Comparison of ENCODE assay signal across 16 mouse cellular contexts in genomic region chr11:120916477-120916876, GRCm38 (mm10). TPM values are rescaled to one million over a fixed set of nuclear protein-coding genes. Genes with fewer than 3 reads are reported as not detected.
DNase-seq lines count a peak whose midpoint lies in the region; ATAC-seq and TF ChIP-seq lines count a peak whose summit lies in the region.
"Had no signal": no experiment of that assay in that cellular context is flagged by ENCODE, and none has a peak within 500 bp of the region (broad histone marks: within the 10 kb centered on the region; RNA-seq: fewer than 3 reads in every experiment).

No protein-coding gene starts in this region.

- H3K4me2 ChIP-seq in limb, embryonic 14.5 days (replicated peaks; ENCODE audit: low read depth, low read length, severe bottlenecking), result no peak overlapping the region
- H3K4me2 ChIP-seq: neural tube, embryonic 12.5 days; stomach, embryonic 15.5 days had no signal

- H3K27ac ChIP-seq in limb, embryonic 14.5 days (replicated peaks; ENCODE audit: low read depth, low read length), result no peak overlapping the region
- no peak overlapping the region for H3K27ac ChIP-seq in limb, embryonic 10.5 days
- H3K27ac ChIP-seq in thymus, adult 2 months (ENCODE audit: control insufficient read depth, insufficient read depth, low read length), result peak overlapping the region; percentile 80
- H3K27ac ChIP-seq: neural tube, embryonic 12.5 days; stomach, embryonic 15.5 days had no signal

- H3K4me3 ChIP-seq in limb, embryonic 14.5 days (replicated peaks; ENCODE audit: low read length), result no peak overlapping the region
- no peak overlapping the region for H3K4me3 ChIP-seq in limb, embryonic 10.5 days
- H3K4me3 ChIP-seq in thymus, adult 2 months (ENCODE audit: control insufficient read depth, insufficient read depth, low read length), result no peak overlapping the region
- H3K4me3 ChIP-seq: megakaryocyte, embryonic 14.5 days; neural tube, embryonic 12.5 days; stomach, embryonic 15.5 days had no signal

- no peak for TF ChIP-seq CTCF in thymus, adult 2 months (IDR thresholded peaks at IDR 0.05; ENCODE audit: borderline replicate concordance, control insufficient read depth, extremely low read depth, insufficient read depth, low read length, poor library complexity)

- H3K36me3 ChIP-seq in limb, embryonic 14.5 days (ENCODE audit: control insufficient read depth, insufficient read depth, low read length), result peaks cover 28% of the 10 kb centered on the region; the same call in 1 of the 2 replicates
- H3K36me3 ChIP-seq in limb, embryonic 10.5 days, result peaks cover 76% of the 10 kb centered on the region
- no peaks in the 10 kb centered on the region for H3K36me3 ChIP-seq in thymus, adult 2 months (ENCODE audit: control insufficient read depth, insufficient read depth, low read length)

- peak; percentile 6 for DNase-seq in limb, embryonic 14.5 days (ENCODE audit: low spot score)
- no peak for DNase-seq in limb, embryonic 10.5 days (ENCODE audit: low spot score)
- peak; percentile 69 for DNase-seq in ES-CJ7 (ENCODE audit: low read depth, low spot score)
- DNase-seq in forelimb bud, embryonic 11.5 days (ENCODE audit: low read depth, low spot score), result peak; percentile 18
- peak; percentile 25 for DNase-seq in thymus, adult 2 months
- no peak for DNase-seq in cerebellum, adult 8-10 months
- no peak for DNase-seq in layer of hippocampus, postnatal 25 days (ENCODE audit: extremely low spot score in 1 of 2, low spot score in 1 of 2)
- DNase-seq in cerebellum, adult 11-12 months, result no peak
- DNase-seq: adrenal gland, postnatal 25 days; cerebellum, postnatal 25 days; gastrocnemius, postnatal 14 days; kidney, adult 2 months had no signal

- H3K4me1 ChIP-seq in limb, embryonic 14.5 days (ENCODE audit: control insufficient read depth, insufficient read depth, low read length), result no peaks in the 10 kb centered on the region
- H3K4me1 ChIP-seq in limb, embryonic 10.5 days, result no peaks in the 10 kb centered on the region
- H3K4me1 ChIP-seq in thymus, adult 2 months (replicated peaks; ENCODE audit: control insufficient read depth, insufficient read depth, low read length), result peaks cover 3% of the 10 kb centered on the region
- H3K4me1 ChIP-seq: neural tube, embryonic 12.5 days; stomach, embryonic 15.5 days had no signal

- no peak overlapping the region for H3K9ac ChIP-seq in limb, embryonic 14.5 days (ENCODE audit: low read depth, low read length, severe bottlenecking)
- H3K9ac ChIP-seq: neural tube, embryonic 12.5 days; stomach, embryonic 15.5 days had no signal

- 63% methylated on average over 3 of the region's 3 CpGs for WGBS in limb, embryonic 14.5 days
- 84% methylated on average over 3 of the region's 3 CpGs for WGBS in limb, embryonic 10.5 days
- WGBS in thymus, adult 2 months, result 48% methylated on average over 3 of the region's 3 CpGs

- no peaks in the 10 kb centered on the region for H3K27me3 ChIP-seq in limb, embryonic 14.5 days (ENCODE audit: control insufficient read depth, insufficient read depth, low read length)
- no peaks in the 10 kb centered on the region for H3K27me3 ChIP-seq in limb, embryonic 10.5 days (ENCODE audit: low read depth, poor library complexity, severe bottlenecking)
- no peaks in the 10 kb centered on the region for H3K27me3 ChIP-seq in thymus, adult 2 months (ENCODE audit: control insufficient read depth, insufficient read depth, low read length)
- H3K27me3 ChIP-seq: megakaryocyte, embryonic 14.5 days; neural tube, embryonic 12.5 days; stomach, embryonic 15.5 days had no signal

- no peaks in the 10 kb centered on the region for H3K9me3 ChIP-seq in limb, embryonic 14.5 days (ENCODE audit: control insufficient read depth, low read length)
- no peaks in the 10 kb centered on the region for H3K9me3 ChIP-seq in limb, embryonic 10.5 days (replicated peaks)
- H3K9me3 ChIP-seq: G1E; megakaryocyte, embryonic 14.5 days; neural tube, embryonic 12.5 days; stomach, embryonic 15.5 days had no signal

- TF ChIP-seq POLR2A in limb, embryonic 14.5 days (IDR thresholded peaks at IDR 0.05; ENCODE audit: borderline replicate concordance, extremely low read depth, insufficient read depth, insufficient read length), result no peak
- no peak for TF ChIP-seq POLR2A in thymus, adult 2 months (IDR thresholded peaks at IDR 0.05; ENCODE audit: control insufficient read depth, extremely low read depth, insufficient read depth, low read length, poor library complexity)

- ATAC-seq in limb, embryonic 14.5 days (ENCODE audit: low FRiP score, low read depth), result no peak

RNA-seq across cellular contexts. Expression of gene Ccdc57, which starts 16.2 kb away (rescaled TPM):
- polyA plus RNA-seq in limb, embryonic 14.5 days (2012; rRNA removed), result 5.4 and 7.1 TPM in 2 replicates
- 3.8 and 5.1 TPM in 2 replicates for polyA plus RNA-seq in limb, embryonic 14.5 days (2014; fragmentation: Nextera tagmentation; extraction: Ambion mirVana)
- 7.0 and 7.2 TPM in 2 replicates for polyA plus RNA-seq in limb, embryonic 10.5 days (2016; fragmentation: Nextera tagmentation; extraction: Ambion mirVana)
- polyA plus RNA-seq in thymus, adult 2 months (2012; rRNA removed), result 1.6 and 1.7 TPM in 2 replicates
- total RNA-seq in layer of hippocampus, postnatal 25 days (2021), result 1 to 10 TPM; 4.8 to 8.0 TPM

RNA-seq across cellular contexts. Expression of gene Slc16a3, which starts 31.8 kb away (rescaled TPM):
- 69.5 and 111 TPM in 2 replicates for polyA plus RNA-seq in limb, embryonic 14.5 days (2012; rRNA removed)
- 36.3 and 36.4 TPM in 2 replicates for polyA plus RNA-seq in limb, embryonic 14.5 days (2014; fragmentation: Nextera tagmentation; extraction: Ambion mirVana)
- 119 and 165 TPM in 2 replicates for polyA plus RNA-seq in limb, embryonic 10.5 days (2016; fragmentation: Nextera tagmentation; extraction: Ambion mirVana)
- polyA plus RNA-seq in thymus, adult 2 months (2012; rRNA removed), result 8.0 and 8.5 TPM in 2 replicates
- 1 to 10 TPM; 2.0 to 2.2 TPM for total RNA-seq in layer of hippocampus, postnatal 25 days (2021)

Comparison
In these comparisons a context has a peak if more than half of its experiments do, and no peak if none do; other contexts are left out.
1. DNase-seq: peak in limb, embryonic 14.5 days (single experiment), ES-CJ7 (single experiment), forelimb bud, embryonic 11.5 days (single experiment) and thymus, adult 2 months (single experiment); none in limb, embryonic 10.5 days (single experiment), cerebellum, adult 8-10 months (single experiment), layer of hippocampus, postnatal 25 days (0 of 2) and cerebellum, adult 11-12 months (single experiment).